Mouse (Mus musculus) gastrocnemius, postnatal 25 days (tissue): ENCODE measurements at regions not wholly inside any gene's neighbourhood (a gene's known extent, or its start where the extent isn't known, plus 50 kb on each side); places are given as distances from the start of the nearest gene placed in this dataset.

ENCODE experiments used
- DNase-seq: peaks from one replicate; pipeline ENCODE4 v3.0.0; 2022

- no peak for DNase-seq
Observed at GRCm38 (mm10) chr13:93564902-93565301, 65.3 kb upstream of the Jmy start.

- DNase-seq, result no peak
Observed at GRCm38 (mm10) chr13:93564091-93564490, 64.5 kb upstream of the Jmy start.

- DNase-seq, result no peak
Observed at GRCm38 (mm10) chr13:93560282-93560681, 60.7 kb upstream of the Jmy start.

DNA sequence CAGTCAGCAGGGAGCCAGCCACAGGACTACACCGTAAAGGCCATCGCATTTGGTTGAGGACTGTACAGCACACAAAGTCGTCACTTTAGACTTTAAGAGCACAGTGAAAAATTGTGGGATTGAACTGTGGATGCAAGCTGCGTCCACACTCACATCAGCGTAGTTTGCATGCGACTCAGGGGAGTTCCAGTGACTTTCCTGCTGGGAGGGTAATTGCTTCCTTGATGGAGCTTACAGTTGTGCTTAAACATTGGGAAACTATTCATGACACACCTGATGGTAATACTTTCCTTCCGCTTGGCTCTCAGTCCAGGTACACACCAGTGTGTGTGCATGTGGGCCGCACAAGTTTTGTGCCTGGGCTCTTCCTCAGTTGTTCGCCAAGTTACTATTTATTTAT lies 59.0 kb upstream of the Jmy start:
- no peak for DNase-seq

- no peak for DNase-seq
Observed at GRCm38 (mm10) chr13:93556119-93556518, 56.5 kb upstream of the Jmy start.

DNA sequence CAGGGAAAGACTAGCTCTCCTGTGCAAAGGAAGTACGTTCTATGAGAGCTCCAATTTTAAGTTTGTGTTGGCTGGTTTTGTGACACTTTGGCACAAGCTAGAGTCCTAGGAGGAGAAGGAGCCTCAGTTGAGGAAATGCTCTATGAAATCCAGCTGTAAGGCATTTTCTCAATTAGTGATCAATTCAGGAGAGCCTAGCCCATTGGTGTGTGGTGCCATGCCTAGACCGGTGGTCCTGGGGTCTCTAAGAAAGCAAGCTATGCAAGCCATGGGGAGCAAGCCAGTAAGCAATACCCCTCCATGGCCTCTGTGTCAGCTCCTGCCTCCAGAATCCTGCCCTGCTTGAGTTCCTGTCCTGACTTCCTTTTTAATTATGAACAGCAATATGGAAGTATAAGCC lies 55.3 kb upstream of the Jmy start:
- DNase-seq, result no peak

- no peak for DNase-seq
Observed at GRCm38 (mm10) chr13:93553932-93554331, 54.3 kb upstream of the Jmy start.

DNA sequence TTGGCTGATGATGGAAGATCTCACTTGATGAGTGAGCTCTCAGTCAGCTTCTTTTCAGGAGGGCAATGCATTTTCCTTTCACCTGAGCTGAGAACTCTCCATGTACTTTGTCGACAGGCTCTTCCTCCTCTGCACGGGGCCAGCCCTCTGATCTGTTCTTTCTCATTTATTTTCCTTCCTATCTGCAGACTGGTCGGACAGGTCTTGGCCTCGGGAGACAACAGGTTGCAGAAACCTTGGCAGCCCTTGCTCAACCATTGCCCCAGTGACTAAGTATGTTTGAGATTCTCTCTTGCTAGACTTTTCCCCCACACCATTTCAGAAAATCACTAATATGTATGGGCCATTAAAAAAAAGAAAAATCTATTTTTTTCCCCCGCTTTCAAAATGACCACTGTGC lies 53.7 kb upstream of the Jmy start:
- no peak for DNase-seq

- DNase-seq, result peak; percentile 37
Observed at GRCm38 (mm10) chr13:93550311-93550710, 50.7 kb upstream of the Jmy start.
